Mouse (Mus musculus) kidney, embryonic 16.5 days (tissue): ENCODE measurements around the gene A630010A05Rik. TPM values are rescaled to one million over a fixed set of nuclear protein-coding genes. Genes with fewer than 3 reads are reported as not detected.
"Not testable (repeated sequence)": the region's sequence is repeated elsewhere in the genome, so short reads cannot be mapped to it uniquely, and the experiment has no call there.

Experiments used
- ATAC-seq: fragments of 200-750 bp; cut with Nextera tagmentation; 2 replicates; pipeline ENCODE4 v1.8.0; 2017; ENCODE audit warnings: moderate TSS enrichment; ENCODE audit not compliant: low FRiP score, low TSS enrichment
- H3K27ac ChIP-seq: fragments of 300-500 bp; sonication (generic); 2 replicates; pipeline ENCODE4 v1.5.1; 2014; ENCODE audit warnings: low read length
- H3K27me3 ChIP-seq: fragments of 300-500 bp; sonication (generic); 2 replicates; pipeline ENCODE4 v1.6.1; 2014; ENCODE audit warnings: low read length, control low read depth, mixed read lengths; ENCODE audit not compliant: insufficient read depth
- H3K36me3 ChIP-seq: fragments of 300-500 bp; sonication (generic); 2 replicates; pipeline ENCODE4 v1.6.1; 2014; ENCODE audit warnings: low read length, control low read depth, mixed read lengths; ENCODE audit not compliant: insufficient read depth
- H3K4me1 ChIP-seq: fragments of 300-500 bp; sonication (generic); 2 replicates; pipeline ENCODE4 v1.6.1; 2014; ENCODE audit warnings: low read length, control low read depth, mixed read lengths; ENCODE audit not compliant: insufficient read depth
- H3K4me2 ChIP-seq: fragments of 300-500 bp; sonication (generic); replicated peaks from 2 replicates; pipeline ENCODE4 v1.6.1; 2014; ENCODE audit warnings: low read depth, low read length
- H3K4me3 ChIP-seq: fragments of 300-500 bp; sonication (generic); 2 replicates; pipeline ENCODE4 v1.5.1; 2014; ENCODE audit warnings: mild to moderate bottlenecking, low read length
- H3K9ac ChIP-seq: fragments of 300-500 bp; sonication (generic); replicated peaks from 2 replicates; pipeline ENCODE4 v1.6.1; 2014; ENCODE audit warnings: low read length
- H3K9me3 ChIP-seq: fragments of 300-500 bp; sonication (generic); 2 replicates; pipeline ENCODE4 v1.6.1; 2016; ENCODE audit warnings: low read length, control low read depth
- WGBS: fragments of 180-500 bp; shearing (Covaris S2); extraction: QIAGEN DNeasy Blood & Tissue Kit; methylation state at CpG from one replicate; pipeline ENCODE4 v1.1.7; 2014; 5-methylcytosine and 5-hydroxymethylcytosine counted together
- polyA plus RNA-seq: library from polyadenylated mRNA; unstranded; fragments of >200 nt; fragmentation: Nextera tagmentation; extraction: Ambion mirVana; gene quantifications from 2 replicates; pipeline ENCODE4 v1.2.1, GENCODE M21; 2015

A630010A05Rik gene
- not detected in 2 replicates for polyA plus RNA-seq

DNA sequence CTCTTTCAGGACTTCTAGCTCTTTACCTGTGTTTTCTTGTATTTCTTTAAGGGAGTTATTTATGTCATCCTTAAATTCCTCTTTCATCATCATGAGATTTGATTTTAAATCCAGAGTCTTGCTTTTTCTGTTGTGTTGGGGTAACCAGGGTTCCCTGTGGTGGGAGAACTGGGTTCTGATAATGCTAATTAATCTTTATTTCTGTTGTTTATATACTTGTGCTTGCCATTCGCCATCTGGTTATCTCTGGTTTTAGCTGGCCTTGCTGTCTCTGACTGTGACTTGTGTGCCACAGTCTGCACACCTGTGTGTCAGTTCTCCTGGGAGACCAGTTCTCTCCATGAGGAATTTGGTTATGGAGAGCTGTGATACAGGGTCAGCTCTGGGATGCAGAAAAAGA, at the start of gene A630010A05Rik:
Gene A630010A05Rik, plus strand, starts transcription at position 301 of the 400 bp plus-strand sequence.
- H3K27me3 ChIP-seq: no peaks in the 10 kb centered on the region
- H3K36me3 ChIP-seq: no peaks in the 10 kb centered on the region
- no peak within 1 kb of the TSS for H3K4me2 ChIP-seq
- H3K9ac ChIP-seq: no peak within 1 kb of the TSS
- no peak within 1 kb of the TSS for H3K27ac ChIP-seq
- 84% methylated on average over 1 of the region's 1 CpGs for WGBS
- no peaks in the 10 kb centered on the region for H3K9me3 ChIP-seq
- H3K4me3 ChIP-seq: no peak within 1 kb of the TSS
- no peaks in the 10 kb centered on the region for H3K4me1 ChIP-seq
- ATAC-seq: no peak

DNA sequence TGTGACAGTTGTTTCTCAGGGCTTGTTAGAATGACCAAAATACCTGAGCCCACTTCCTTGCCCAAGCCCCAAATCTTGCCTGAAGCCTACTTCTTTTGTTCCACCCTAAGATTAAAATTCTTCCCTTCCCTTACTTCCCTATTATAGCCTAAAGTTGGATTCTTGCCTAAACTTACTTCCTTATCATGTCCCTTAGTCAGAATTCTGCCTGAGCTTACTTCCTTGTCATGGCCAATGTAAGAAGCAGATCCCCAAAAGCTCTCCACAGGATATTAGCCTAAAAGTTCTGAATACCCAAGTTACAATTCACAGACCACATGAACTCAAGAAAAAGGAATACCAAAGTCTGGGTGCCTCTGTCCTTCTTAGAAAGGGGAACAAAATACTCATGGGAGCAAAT, 26.4 kb upstream of the A630010A05Rik start:
- H3K9me3 ChIP-seq: no peaks in the 10 kb centered on the region
- no peak overlapping the region for H3K9ac ChIP-seq
- H3K36me3 ChIP-seq: no peaks in the 10 kb centered on the region
- H3K4me2 ChIP-seq: no peak overlapping the region
- no peaks in the 10 kb centered on the region for H3K4me1 ChIP-seq
- ATAC-seq: no peak
- no peak overlapping the region for H3K27ac ChIP-seq
- H3K27me3 ChIP-seq: no peaks in the 10 kb centered on the region
- no peak overlapping the region for H3K4me3 ChIP-seq

DNA sequence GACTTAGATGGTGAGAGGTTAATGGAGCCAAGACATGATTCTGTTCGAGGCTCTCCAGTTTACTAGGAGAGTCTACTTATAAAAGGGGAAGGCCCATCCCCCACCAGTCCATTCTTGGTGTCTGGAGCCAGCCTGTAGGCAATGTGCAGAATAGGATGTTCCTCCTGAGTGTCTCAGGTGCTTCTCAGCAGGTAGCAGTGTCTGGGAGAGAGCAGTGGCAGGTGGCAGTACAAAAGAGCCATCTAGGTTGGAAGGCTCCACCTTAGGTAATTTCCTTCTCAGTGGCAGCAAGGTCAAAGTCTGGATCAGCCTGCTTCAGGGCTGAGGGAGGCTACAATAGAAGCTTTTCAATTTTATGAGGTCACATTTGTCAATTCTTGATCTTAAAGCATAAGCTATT, 4.9 kb upstream of the A630010A05Rik start:
- not testable (repeated sequence) for ATAC-seq, H3K9ac ChIP-seq, H3K36me3 ChIP-seq, H3K27ac ChIP-seq, H3K4me2 ChIP-seq, H3K27me3 ChIP-seq, H3K4me1 ChIP-seq, H3K9me3 ChIP-seq, H3K4me3 ChIP-seq
- WGBS: 56% methylated on average over 1 of the region's 1 CpGs

Other genes starting within 250 kb of the A630010A05Rik start
- 147 and 150 TPM in 2 replicates for gene Fopnl, start 244.9 kb upstream of the A630010A05Rik start, polyA plus RNA-seq
- 11.9 and 14.6 TPM in 2 replicates for gene Abcc1, start 200.8 kb upstream of the A630010A05Rik start, polyA plus RNA-seq